ENCODE assay signal across 28 mouse cellular contexts in the genomic region with DNA sequence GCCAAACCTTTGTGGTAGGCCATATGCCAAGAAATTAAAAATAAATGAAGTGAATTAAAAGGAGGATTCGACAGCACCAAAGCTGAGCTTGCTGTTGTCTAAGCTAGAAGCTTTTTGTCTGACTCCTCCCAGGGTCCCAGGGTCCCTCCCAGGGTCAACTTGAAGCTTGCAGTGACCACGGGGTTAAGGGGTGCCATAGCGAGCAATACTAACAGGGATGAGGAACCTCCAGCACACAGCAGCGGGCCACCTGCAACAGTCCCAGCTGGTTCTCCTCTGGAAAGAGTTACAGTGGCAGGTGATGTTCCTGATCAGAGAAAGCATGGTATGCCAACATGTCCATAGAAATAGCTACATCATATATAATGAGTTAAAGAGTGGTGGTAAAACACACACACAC.
"Had no signal": no experiment of that assay in that cellular context is flagged by ENCODE, and none has a peak within 500 bp of the region (broad histone marks: within the 10 kb centered on the region; RNA-seq: fewer than 3 reads in every experiment).

No protein-coding gene starts in this region.

- H3K27ac ChIP-seq: embryonic facial prominence, embryonic 10.5 days; embryonic facial prominence, embryonic 12.5 days; embryonic facial prominence, embryonic 13.5 days; embryonic facial prominence, embryonic 15.5 days; forebrain, embryonic 10.5 days; forebrain, embryonic 12.5 days; forebrain, embryonic 13.5 days; forebrain, embryonic 15.5 days; gastrocnemius, adult 2 months; heart, adult 2 months had no signal

- H3K9ac ChIP-seq: embryonic facial prominence, embryonic 12.5 days; embryonic facial prominence, embryonic 13.5 days; embryonic facial prominence, embryonic 15.5 days; forebrain, embryonic 12.5 days; forebrain, embryonic 13.5 days; forebrain, embryonic 15.5 days; forebrain, postnatal 0 days had no signal

- H3K4me3 ChIP-seq: embryonic facial prominence, embryonic 10.5 days; embryonic facial prominence, embryonic 12.5 days; embryonic facial prominence, embryonic 13.5 days; embryonic facial prominence, embryonic 15.5 days; erythroblast, embryonic 14.5 days; forebrain, embryonic 10.5 days; forebrain, embryonic 12.5 days; forebrain, embryonic 13.5 days; forebrain, embryonic 15.5 days; gastrocnemius, adult 2 months; heart, adult 2 months had no signal

- H3K9me3 ChIP-seq: embryonic facial prominence, embryonic 10.5 days; embryonic facial prominence, embryonic 12.5 days; embryonic facial prominence, embryonic 13.5 days; embryonic facial prominence, embryonic 15.5 days; forebrain, embryonic 10.5 days; forebrain, embryonic 12.5 days; forebrain, embryonic 13.5 days; forebrain, embryonic 15.5 days had no signal

- ATAC-seq: forebrain, embryonic 13.5 days; forebrain, embryonic 14.5 days; forebrain, embryonic 15.5 days; forebrain, embryonic 16.5 days; forebrain, postnatal 0 days had no signal

- DNase-seq: cerebellum, adult 2 months; cerebellum, adult 8-10 months; cerebellum, adult 9-10 months; cerebellum, adult 9-11 months; cerebellum, postnatal 10 days; cerebellum, postnatal 14 days; cerebellum, postnatal 25 days; cerebellum, postnatal 36 days; embryo, embryonic 11 days; forebrain, postnatal 0 days; gastrocnemius, adult 2 months; gastrocnemius, postnatal 10 days; gastrocnemius, postnatal 14 days; gastrocnemius, postnatal 25 days; gastrocnemius, postnatal 36 days; heart, adult 18-20 months; heart, adult 2 months had no signal

- H3K4me2 ChIP-seq: embryonic facial prominence, embryonic 12.5 days; embryonic facial prominence, embryonic 13.5 days; embryonic facial prominence, embryonic 15.5 days; forebrain, embryonic 12.5 days; forebrain, embryonic 13.5 days; forebrain, embryonic 15.5 days had no signal

- H3K27me3 ChIP-seq: embryonic facial prominence, embryonic 12.5 days; embryonic facial prominence, embryonic 13.5 days; embryonic facial prominence, embryonic 15.5 days had no signal

- H3K36me3 ChIP-seq: embryonic facial prominence, embryonic 10.5 days; embryonic facial prominence, embryonic 12.5 days; embryonic facial prominence, embryonic 13.5 days; embryonic facial prominence, embryonic 15.5 days; forebrain, embryonic 10.5 days; forebrain, embryonic 12.5 days; forebrain, embryonic 15.5 days had no signal
